Mouse (Mus musculus): ENCODE results near the gene 9030612E09Rik. TPM values are rescaled to one million over a fixed set of nuclear protein-coding genes. Genes with fewer than 3 reads are reported as not detected.

The 9030612E09Rik gene
- 0.17 and 0.86 TPM in 2 replicates for polyA plus RNA-seq (2012; rRNA removed; ENCODE audit: low replicate concordance)

DNA sequence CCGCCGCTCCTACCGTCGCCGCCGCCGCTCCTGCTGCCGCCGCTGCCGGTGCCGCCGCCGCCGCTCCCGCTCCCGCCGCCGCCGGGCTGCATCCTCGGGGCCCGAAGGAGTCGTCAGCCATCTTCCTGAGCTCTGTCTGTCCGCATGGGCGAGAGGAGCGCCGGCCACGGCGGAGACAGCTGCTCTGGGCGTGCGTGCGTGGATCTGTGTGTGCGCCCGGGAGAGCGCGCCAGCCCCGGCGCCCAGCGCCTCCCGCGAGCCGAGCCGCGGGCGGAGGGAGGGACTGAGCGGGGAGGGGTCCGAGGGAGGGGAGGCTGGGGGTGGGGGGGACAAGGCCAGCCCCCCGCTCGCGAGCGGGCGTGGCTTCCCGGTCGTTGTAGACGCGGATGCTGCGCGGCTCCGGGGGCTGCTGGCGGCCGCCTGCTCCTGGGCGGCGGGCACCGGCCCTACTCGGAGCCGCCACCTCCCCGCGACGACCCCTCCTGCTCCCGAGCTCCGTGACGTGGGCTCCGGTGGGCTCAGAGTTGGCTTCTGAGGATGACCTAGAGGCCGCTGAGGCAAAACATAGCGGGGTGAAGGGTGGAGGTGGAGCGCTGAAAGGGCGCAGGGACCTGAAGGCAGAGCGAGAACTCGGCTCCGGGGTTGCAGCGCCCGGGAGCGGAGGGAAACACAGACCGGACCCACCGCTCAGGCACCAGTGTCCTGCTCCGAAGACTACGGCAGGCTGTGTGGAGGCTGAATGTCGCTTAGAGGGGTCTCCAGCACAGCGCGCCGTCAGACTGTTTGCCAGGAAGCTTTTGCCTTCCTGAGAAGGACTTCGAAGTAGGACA, at the start of gene 9030612E09Rik, which contains the start of gene Sobp:
Gene 9030612E09Rik (plus strand): TSS at position 379 of the 830 bp plus-strand sequence.
Gene Sobp (minus strand): TSS at position 205 of the 830 bp plus-strand sequence.

DNA sequence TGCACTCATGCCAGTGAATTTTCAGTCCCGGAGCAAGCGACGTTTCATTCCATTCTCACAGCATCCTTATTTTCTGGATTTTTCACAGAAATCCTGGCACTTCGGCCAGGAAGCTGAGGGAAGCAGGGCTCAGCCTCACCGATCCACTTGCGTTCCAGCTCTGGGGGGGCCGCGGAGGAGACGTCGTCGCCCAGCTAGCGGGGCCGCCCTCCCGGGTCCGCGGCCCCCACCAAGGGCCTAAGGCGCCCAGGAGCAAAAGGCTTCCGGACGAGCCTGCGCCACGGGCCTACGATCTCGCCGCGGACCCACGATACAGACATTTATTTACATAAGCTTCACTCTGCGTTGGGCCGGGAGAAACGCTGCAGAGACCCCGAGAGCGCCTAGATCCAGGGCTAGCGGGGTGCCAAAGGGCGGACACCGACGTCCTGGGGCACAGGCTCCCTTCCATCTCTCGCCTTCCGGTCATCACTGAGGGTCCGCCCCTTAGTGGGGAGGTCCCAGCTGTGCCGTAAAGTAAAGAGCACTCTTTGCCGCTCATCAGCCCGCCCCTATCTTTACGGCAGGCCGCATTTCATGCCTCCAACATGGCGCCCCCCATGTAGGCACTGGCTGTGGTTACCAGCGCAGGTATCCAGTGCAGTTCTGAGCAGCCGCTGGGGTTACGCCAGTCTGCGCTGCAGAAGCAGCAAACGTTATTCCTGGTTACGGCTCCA, 46.6 kb downstream of the 9030612E09Rik start, which contains the start of gene Pdss2:
Gene Pdss2 (plus strand): TSS at position 577 of the 716 bp plus-strand sequence.

Other genes starting within 250 kb of the 9030612E09Rik start
- 0.50 and 2.6 TPM in 2 replicates for gene Sobp, start 174 bp upstream of the 9030612E09Rik start, polyA plus RNA-seq (2012; rRNA removed; ENCODE audit: low replicate concordance)
- gene Pdss2, start 46.8 kb downstream of the 9030612E09Rik start, polyA plus RNA-seq (2012; rRNA removed; ENCODE audit: low replicate concordance) = 9.2 and 10.8 TPM in 2 replicates